In genomic region chr1:119419151-119420105, GRCm38 (mm10) we compare ENCODE assay signal across 11 mouse cellular contexts. TPM values are rescaled to one million over a fixed set of nuclear protein-coding genes. Genes with fewer than 3 reads are reported as not detected.
A peak's percentile ranks its signal among the peaks of the same experiment; 100 is the strongest.
DNase-seq lines count a peak whose midpoint lies in the region; ATAC-seq and TF ChIP-seq lines count a peak whose summit lies in the region.
"Had no signal": no experiment of that assay in that cellular context is flagged by ENCODE, and none has a peak within 500 bp of the region (broad histone marks: within the 10 kb centered on the region; RNA-seq: fewer than 3 reads in every experiment).

No protein-coding gene starts in this region.

- no peak for TF ChIP-seq CTCF in hindbrain, postnatal 0 days (IDR thresholded peaks at IDR 0.05; ENCODE audit: low read depth)

- no peak for DNase-seq in kidney, adult 11 months
- DNase-seq in embryo, embryonic 10.5 days (ENCODE audit: low spot score), result peak; percentile 59
- DNase-seq in hindbrain, postnatal 0 days (ENCODE audit: low spot score), result peak; percentile 70
- no peak for DNase-seq in cerebellum, adult 9-10 months
- DNase-seq in cerebellum, adult 11 months, result no peak

- H3K9me3 ChIP-seq in kidney, embryonic 15.5 days (replicated peaks), result no peaks in the 10 kb centered on the region
- no peaks in the 10 kb centered on the region for H3K9me3 ChIP-seq in hindbrain, postnatal 0 days (ENCODE audit: low read length)
- no peaks in the 10 kb centered on the region for H3K9me3 ChIP-seq in neural tube, embryonic 15.5 days (replicated peaks)

- H3K27me3 ChIP-seq in kidney, embryonic 15.5 days, result peaks cover 94% of the 10 kb centered on the region
- H3K27me3 ChIP-seq in hindbrain, postnatal 0 days (ENCODE audit: insufficient read depth, low read length), result peaks cover 22% of the 10 kb centered on the region; the same call in 1 of the 2 replicates
- H3K27me3 ChIP-seq in neural tube, embryonic 15.5 days (replicated peaks), result peaks cover 60% of the 10 kb centered on the region
- H3K27me3 ChIP-seq: Patski had no signal

- peaks cover 39% of the 10 kb centered on the region for H3K4me1 ChIP-seq in kidney, embryonic 15.5 days
- peaks cover 19% of the 10 kb centered on the region for H3K4me1 ChIP-seq in hindbrain, postnatal 0 days (ENCODE audit: insufficient read depth, low read length)
- peaks cover 66% of the 10 kb centered on the region for H3K4me1 ChIP-seq in neural tube, embryonic 15.5 days

- H3K4me2 ChIP-seq in kidney, embryonic 15.5 days, result peak overlapping the region; percentile 100
- H3K4me2 ChIP-seq in hindbrain, postnatal 0 days (ENCODE audit: low read depth, low read length), result peak overlapping the region; percentile 96
- H3K4me2 ChIP-seq in neural tube, embryonic 15.5 days, result peak overlapping the region; percentile 98

- H3K36me3 ChIP-seq in kidney, embryonic 15.5 days, result no peaks in the 10 kb centered on the region
- H3K36me3 ChIP-seq in hindbrain, postnatal 0 days (ENCODE audit: insufficient read depth, low read length), result no peaks in the 10 kb centered on the region
- H3K36me3 ChIP-seq in neural tube, embryonic 15.5 days, result no peaks in the 10 kb centered on the region

- 5% methylated on average over 29 of the region's 29 CpGs for WGBS in kidney, embryonic 15.5 days
- 4% methylated on average over 29 of the region's 29 CpGs for WGBS in hindbrain, postnatal 0 days
- 3% methylated on average over 29 of the region's 29 CpGs for WGBS in neural tube, embryonic 15.5 days

- peak overlapping the region; percentile 63; the same call in 1 of the 2 replicates for H3K4me3 ChIP-seq in kidney, embryonic 15.5 days (replicated peaks)
- peak overlapping the region; percentile 65 for H3K4me3 ChIP-seq in hindbrain, postnatal 0 days (ENCODE audit: low read length)
- H3K4me3 ChIP-seq in neural tube, embryonic 15.5 days (replicated peaks), result peak overlapping the region; percentile 60

- no peak overlapping the region for H3K9ac ChIP-seq in kidney, embryonic 15.5 days
- peak overlapping the region; percentile 37 for H3K9ac ChIP-seq in hindbrain, postnatal 0 days (replicated peaks; ENCODE audit: low read length)
- no peak overlapping the region; the same call in 1 of the 2 replicates for H3K9ac ChIP-seq in neural tube, embryonic 15.5 days (replicated peaks)

- no peak overlapping the region for H3K27ac ChIP-seq in kidney, embryonic 15.5 days
- peak overlapping the region; percentile 60 for H3K27ac ChIP-seq in hindbrain, postnatal 0 days
- H3K27ac ChIP-seq in neural tube, embryonic 15.5 days (replicated peaks), result peak overlapping the region; percentile 68
- H3K27ac ChIP-seq: heart, adult 2 months had no signal

- no peak for ATAC-seq in kidney, embryonic 15.5 days (replicated peaks; ENCODE audit: low FRiP score)
- ATAC-seq in hindbrain, postnatal 0 days, result peak; percentile 8; the same call in 1 of the 2 replicates
- ATAC-seq in neural tube, embryonic 15.5 days (ENCODE audit: low FRiP score), result 0 out of 2 replicates have a peak, but pooled peaks have one; percentile 13
- ATAC-seq in inflammation-experienced regulatory T-cells, adult 6 months, result no peak
- ATAC-seq: Patski had no signal

RNA-seq across cellular contexts. Expression of gene Inhbb, which starts 2.6 kb away (rescaled TPM):
- polyA plus RNA-seq in kidney, embryonic 15.5 days (2015; fragmentation: Nextera tagmentation; extraction: Ambion mirVana), result 0.32 and 0.34 TPM in 2 replicates
- total RNA-seq in hindbrain, postnatal 0 days (2014; rRNA removed), result 7.1 and 9.9 TPM in 2 replicates
- 3.3 and 3.4 TPM in 2 replicates for polyA plus RNA-seq in hindbrain, postnatal 0 days (2015; fragmentation: Nextera tagmentation; extraction: Ambion mirVana)
- polyA plus RNA-seq in neural tube, embryonic 15.5 days (2015; fragmentation: Nextera tagmentation; extraction: Ambion mirVana), result 2.1 and 2.4 TPM in 2 replicates
- polyA plus RNA-seq in inflammation-experienced regulatory T-cells, adult 6 months (2017; shearing (Covaris generic)), result not detected
- total RNA-seq: neutrophil, adult 5-6 weeks had no signal

Comparison
In these comparisons a context has a peak if more than half of its experiments do, and no peak if none do; other contexts are left out.
1. ATAC-seq: peak in hindbrain, postnatal 0 days (single experiment) and neural tube, embryonic 15.5 days (single experiment); none in kidney, embryonic 15.5 days (single experiment) and inflammation-experienced regulatory T-cells, adult 6 months (single experiment).
2. DNase-seq: peak in embryo, embryonic 10.5 days (single experiment) and hindbrain, postnatal 0 days (single experiment); none in kidney, adult 11 months (single experiment), cerebellum, adult 9-10 months (single experiment) and cerebellum, adult 11 months (single experiment).
3. Peak in every context shown above with its lines, with median percentiles within 50 percentile points of each other: H3K4me2 ChIP-seq and H3K4me3 ChIP-seq.